Mouse (Mus musculus) neural tube, embryonic 10.5 days (tissue): ENCODE measurements at regions not wholly inside any gene's neighbourhood (a gene's known extent, or its start where the extent isn't known, plus 50 kb on each side); places are given as distances from the start of the nearest gene placed in this dataset.

ENCODE experiments used
- DNase-seq: peaks from one replicate; pipeline ENCODE4 v3.0.0-alpha.2; 2017; ENCODE audit warnings: low spot score; ENCODE audit errors: extremely low spot score

DNA sequence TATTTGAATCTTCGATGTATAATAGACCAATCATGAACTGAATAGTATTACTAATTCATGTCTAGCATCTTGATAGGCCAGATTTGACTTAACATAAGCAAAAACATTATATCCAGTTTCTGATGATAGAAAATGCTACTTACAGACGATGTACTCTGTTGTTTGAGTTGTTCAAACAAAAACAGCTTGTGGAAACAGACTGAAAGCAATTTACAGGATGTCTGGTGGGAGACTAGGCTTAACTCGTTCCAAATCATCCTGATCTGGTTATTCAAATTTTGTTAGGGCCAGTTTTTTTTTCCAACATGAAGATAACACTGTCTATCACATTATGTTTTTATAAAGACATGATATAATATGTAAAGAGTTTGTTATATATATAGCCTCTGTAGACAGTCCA, 369.4 kb upstream of the Igbp1b start:
- DNase-seq = no peak

DNA sequence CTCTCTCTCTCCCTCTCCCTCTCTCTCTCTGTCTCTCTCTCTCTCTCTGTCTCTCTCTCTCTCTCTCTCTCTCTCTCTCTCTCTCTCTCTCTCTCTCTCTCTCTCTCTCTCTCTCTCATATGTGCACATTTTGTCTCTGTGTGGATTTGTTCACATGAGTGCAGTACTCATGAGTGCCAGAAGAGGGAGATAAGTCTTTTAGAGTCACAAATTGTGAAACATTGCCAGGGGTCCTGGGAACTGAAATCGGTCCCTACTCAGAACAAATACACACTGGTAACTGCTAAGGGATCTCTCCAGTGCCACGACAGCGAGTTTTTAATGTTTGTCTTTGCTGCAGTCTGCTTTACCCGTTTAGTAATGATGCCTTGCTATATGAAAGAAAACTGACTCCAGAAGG, 356.2 kb upstream of the Igbp1b start:
- DNase-seq = no peak

DNA sequence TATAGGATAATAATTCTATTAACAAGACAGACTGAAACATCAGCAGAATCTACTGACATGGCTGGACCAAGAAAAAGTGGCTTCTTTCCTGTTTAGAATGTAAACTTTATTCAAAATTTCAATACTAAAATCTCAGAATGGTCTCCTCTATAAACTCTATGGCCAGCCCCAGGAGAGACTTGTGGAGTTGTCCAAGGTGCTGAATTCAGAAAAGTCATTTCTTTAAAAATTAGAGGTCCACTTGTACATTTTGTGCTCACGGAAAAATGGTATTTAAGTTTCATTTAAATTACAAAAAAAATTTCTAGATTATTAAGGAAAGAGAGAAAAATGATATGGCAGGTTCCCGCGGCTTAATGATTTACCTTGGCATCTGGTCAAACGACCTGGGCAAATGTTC, 352.2 kb upstream of the Igbp1b start:
- no peak for DNase-seq
